Mouse (Mus musculus) MEL (cell line): ENCODE data around the gene Nt5dc2. TPM values are rescaled to one million over a fixed set of nuclear protein-coding genes. Genes with fewer than 3 reads are reported as not detected.

Experiments
- DNase-seq: peaks from one replicate; pipeline ENCODE4 v3.0.0; 2011; ENCODE audit warnings: low read depth, low spot score
- H3K27ac ChIP-seq: 2 replicates; pipeline ENCODE4 v1.5.1; 2012; ENCODE audit warnings: low read depth, mild to moderate bottlenecking, control low read depth, low read length, moderate library complexity; ENCODE audit not compliant: control insufficient read depth
- H3K27me3 ChIP-seq, 2 experiments: fragments of 150-350 bp in 1 of 2; sonication (generic) in 1 of 2; 2 replicates each; pipeline ENCODE4 v1.6.1; 2012; ENCODE audit warnings: low read length in 2 of 2, mild to moderate bottlenecking in 2 of 2, improper control_type of control experiment in 1 of 2, moderate library complexity in 1 of 2; ENCODE audit not compliant: insufficient read depth in 2 of 2, control insufficient read depth in 1 of 2
- H3K36me3 ChIP-seq, 2 experiments: 2 replicates each; pipeline ENCODE4 v1.6.1; 2012 to 2014; ENCODE audit warnings: low read length in 2 of 2, improper control_type of control experiment in 1 of 2, inconsistent platforms in 1 of 2, mild to moderate bottlenecking in 1 of 2; ENCODE audit not compliant: insufficient read depth in 2 of 2, control insufficient read depth in 1 of 2
- H3K4me1 ChIP-seq, 2 experiments: fragments of 150-350 bp in 1 of 2; sonication (generic) in 1 of 2; 2 replicates each; pipeline ENCODE4 v1.6.1; 2012; ENCODE audit warnings: low read length in 2 of 2, improper control_type of control experiment in 1 of 2, mild to moderate bottlenecking in 1 of 2; ENCODE audit not compliant: insufficient read depth in 2 of 2, control insufficient read depth in 1 of 2
- H3K4me3 ChIP-seq, 2 experiments: fragments of 150-350 bp in 1 of 2; sonication (generic) in 1 of 2; 2 replicates each; pipeline ENCODE4 v1.5.1; 2012; ENCODE audit warnings: low read depth in 2 of 2, low read length in 2 of 2, mild to moderate bottlenecking in 2 of 2, moderate library complexity in 2 of 2, control low read depth in 1 of 2, improper control_type of control experiment in 1 of 2; ENCODE audit not compliant: control insufficient read depth in 1 of 2, insufficient read depth in 1 of 2
- H3K79me2 ChIP-seq: 2 replicates; pipeline ENCODE4 v1.6.1; 2012; ENCODE audit warnings: mild to moderate bottlenecking, low read length, moderate library complexity; ENCODE audit not compliant: control insufficient read depth, poor library complexity, insufficient read depth
- H3K9ac ChIP-seq: 2 replicates; pipeline ENCODE4 v1.6.1; 2012; ENCODE audit warnings: low read depth, mild to moderate bottlenecking, control low read depth, low read length, moderate library complexity; ENCODE audit not compliant: control insufficient read depth, poor library complexity, severe bottlenecking
- H3K9me3 ChIP-seq: fragments of 150-350 bp; sonication (generic); replicated peaks from 2 replicates; pipeline ENCODE4 v1.6.1; 2012; ENCODE audit warnings: mild to moderate bottlenecking, low read length, improper control_type of control experiment, moderate library complexity; ENCODE audit not compliant: insufficient read depth
- CHD1 ChIP-seq: IDR thresholded peaks from 2 replicates; pipeline ENCODE4 v1.6.1; 2012; ENCODE audit warnings: low read depth, mild to moderate bottlenecking, inconsistent platforms, low read length, improper control_type of control experiment
- CTCF ChIP-seq, 3 experiments: IDR thresholded peaks in 2 of 3; conservative IDR thresholded peaks in 1 of 3; 2 replicates each; pipeline ENCODE4 v1.5.1; 2011 to 2012; ENCODE audit warnings: low read length in 3 of 3, low read depth in 2 of 3, mild to moderate bottlenecking in 2 of 3, improper control_type of control experiment in 1 of 3, inconsistent platforms in 1 of 3, mixed read lengths in 1 of 3, moderate library complexity in 1 of 3; ENCODE audit not compliant: control insufficient read depth in 1 of 3, insufficient read depth in 1 of 3, poor library complexity in 1 of 3, severe bottlenecking in 1 of 3
- GABPA ChIP-seq: IDR thresholded peaks from 2 replicates; pipeline ENCODE4 v1.6.1; 2012; ENCODE audit warnings: low read depth, mild to moderate bottlenecking, inconsistent platforms, low read length, improper control_type of control experiment, moderate library complexity
- GATA1 ChIP-seq: IDR thresholded peaks from 2 replicates; pipeline ENCODE4 v1.6.1; 2011; ENCODE audit warnings: low read depth, low read length, improper control_type of control experiment
- KAT2A ChIP-seq: conservative IDR thresholded peaks from 2 replicates; pipeline ENCODE4 v1.6.1; 2012; ENCODE audit warnings: low read depth, low read length, improper control_type of control experiment, inconsistent platforms
- MAFK ChIP-seq: IDR thresholded peaks from 2 replicates; pipeline ENCODE4 v1.6.1; 2011; ENCODE audit warnings: low read depth, mild to moderate bottlenecking, low read length, improper control_type of control experiment, borderline replicate concordance
- MAZ ChIP-seq: IDR thresholded peaks from 2 replicates; pipeline ENCODE4 v1.6.1; 2012; ENCODE audit warnings: low read depth, mild to moderate bottlenecking, inconsistent platforms, low read length, improper control_type of control experiment
- MXI1 ChIP-seq: IDR thresholded peaks from 2 replicates; pipeline ENCODE4 v1.6.1; 2011; ENCODE audit warnings: mild to moderate bottlenecking, low read depth, low read length, improper control_type of control experiment
- RAD21 ChIP-seq: IDR thresholded peaks from 2 replicates; pipeline ENCODE4 v1.6.1; 2011; ENCODE audit warnings: mild to moderate bottlenecking, low read depth, low read length, improper control_type of control experiment
- SIN3A ChIP-seq: IDR thresholded peaks from 2 replicates; pipeline ENCODE4 v1.6.1; 2012; ENCODE audit warnings: low read length, improper control_type of control experiment, inconsistent platforms
- TAL1 ChIP-seq: IDR thresholded peaks from 2 replicates; pipeline ENCODE4 v1.6.1; 2012; ENCODE audit warnings: mild to moderate bottlenecking, inconsistent platforms, low read length, moderate library complexity, mixed read lengths
- UBTF ChIP-seq: IDR thresholded peaks from 2 replicates; pipeline ENCODE4 v1.6.1; 2012; ENCODE audit warnings: low read depth, mild to moderate bottlenecking, inconsistent platforms, low read length, improper control_type of control experiment, moderate library complexity, borderline replicate concordance; ENCODE audit not compliant: insufficient read depth
- ZKSCAN1 ChIP-seq: IDR thresholded peaks from 2 replicates; pipeline ENCODE4 v1.6.1; 2012; ENCODE audit warnings: low read depth, mild to moderate bottlenecking, inconsistent platforms, low read length, improper control_type of control experiment, moderate library complexity
- ZMIZ1 ChIP-seq: IDR thresholded peaks from 2 replicates; pipeline ENCODE4 v1.6.1; 2012; ENCODE audit warnings: low read depth, mild to moderate bottlenecking, inconsistent platforms, low read length, improper control_type of control experiment, moderate library complexity
- polyA plus RNA-seq, 2 experiments: library from polyadenylated mRNA; stranded (reverse) in 1 of 2; unstranded in 1 of 2; fragments of >175 nt in 1 of 2; fragments of >200 nt in 1 of 2; gene quantifications; 2 replicates each; pipeline versions ENCODE4 v1.2.1 to v1.2.4; 2012; ENCODE audit warnings: low replicate concordance in 2 of 2, low read depth in 1 of 2; ENCODE audit not compliant: insufficient read length in 2 of 2, insufficient read depth in 1 of 2, missing spikeins in 1 of 2
- total RNA-seq: library from RNA; depleted of rRNA; stranded (reverse); fragments of 300-350 nt; gene quantifications from 2 replicates; pipeline ENCODE4 v1.2.3, GENCODE M21; 2012

Nt5dc2 gene
- total and polyA plus RNA-seq, 3 experiments: 168 to 349 (median 291) TPM

GRCm38 (mm10) chr14:31160196-31161150, 29.6 kb downstream of the Nt5dc2 start:
- H3K9me3 ChIP-seq: no peaks in the 10 kb centered on the region
- H3K4me1 ChIP-seq: peaks cover 0 to 6% of the 10 kb centered on the region in 2 experiments
- no peak overlapping the region for H3K4me3 ChIP-seq
- H3K9ac ChIP-seq: no peak overlapping the region
- no peaks in the 10 kb centered on the region; a peak in 2 of 4 replicates for H3K27me3 ChIP-seq
- peaks cover 0 to 2% of the 10 kb centered on the region in 2 experiments; a peak in 1 of 4 replicates for H3K36me3 ChIP-seq
- no peak for DNase-seq
- no peak for TF ChIP-seq ZMIZ1
- no peak for TF ChIP-seq CTCF (IDR thresholded peaks at IDR 0.05 in 2 of 3, conservative IDR thresholded peaks at IDR 0.05 in 1 of 3; ENCODE audit: control insufficient read depth in 1 of 3, insufficient read depth in 1 of 3, low read depth in 2 of 3, low read length in 3 of 3, poor library complexity in 1 of 3, severe bottlenecking in 1 of 3)
- TF ChIP-seq GABPA: no peak
- TF ChIP-seq ZKSCAN1: no peak
- TF ChIP-seq MAFK: no peak
- TF ChIP-seq TAL1: no peak
- TF ChIP-seq, all 39 proteins: peak for 0
- Histone ChIP-seq H3K79me2 (no peaks in the 10 kb centered on the region), H3K27ac (no peak overlapping the region)

DNA sequence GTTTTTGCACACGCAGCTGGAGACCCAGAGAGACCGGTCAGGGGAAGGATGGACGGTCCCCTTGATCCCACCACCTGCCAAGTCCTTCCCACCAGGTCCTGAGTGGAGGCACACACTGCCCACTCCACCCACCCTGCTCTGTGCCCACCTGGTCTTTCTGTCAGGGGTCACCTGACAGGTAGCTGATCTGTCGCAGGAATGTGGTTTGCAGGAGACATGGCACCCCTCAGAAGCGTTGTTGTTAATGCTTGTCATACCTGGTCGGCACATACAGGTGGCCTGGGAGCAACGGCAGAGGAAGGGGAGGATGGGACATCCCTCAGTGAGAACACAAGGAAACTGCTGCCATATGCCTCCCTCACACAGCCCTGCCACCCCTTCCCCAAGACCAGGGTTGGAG, 30.3 kb downstream of the Nt5dc2 start:
- Histone ChIP-seq H3K9me3 (no peaks in the 10 kb centered on the region), H3K27ac (no peak overlapping the region), H3K79me2 (no peaks in the 10 kb centered on the region), H3K4me1 (peaks cover 0 to 6% of the 10 kb centered on the region in 2 experiments), H3K27me3 (no peaks in the 10 kb centered on the region; a peak in 2 of 4 replicates), H3K4me3 (no peak overlapping the region), H3K9ac (no peak overlapping the region), H3K36me3 (peaks cover 0 to 2% of the 10 kb centered on the region in 2 experiments; a peak in 1 of 4 replicates)
- no peak for DNase-seq
- TF ChIP-seq KAT2A (no peak), MAFK (no peak), MXI1 (no peak), SIN3A (no peak), ZKSCAN1 (no peak), MAZ (no peak)

DNA sequence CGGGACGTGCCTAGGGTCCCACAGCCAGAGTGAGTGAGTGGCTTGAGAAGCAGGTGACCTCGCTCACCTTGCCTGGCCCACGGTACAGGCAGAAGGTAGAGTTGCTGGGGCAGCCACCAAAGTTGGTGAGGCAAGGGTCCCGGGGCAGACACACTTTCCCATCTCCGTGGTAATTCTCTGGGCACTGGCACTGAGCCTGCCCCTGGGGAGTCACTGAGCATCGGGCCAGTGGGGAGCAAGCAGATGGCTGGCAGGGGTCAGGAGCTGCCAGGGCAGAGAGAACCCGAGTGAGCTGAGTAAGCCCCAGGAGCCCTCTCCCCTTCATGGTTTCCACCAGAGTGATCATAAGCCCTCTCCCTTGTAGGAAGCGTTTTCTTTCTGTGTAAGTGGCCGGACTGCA, 30.8 kb downstream of the Nt5dc2 start:
- Histone ChIP-seq H3K79me2 (no peaks in the 10 kb centered on the region), H3K36me3 (peaks cover 0 to 2% of the 10 kb centered on the region in 2 experiments; a peak in 1 of 4 replicates), H3K4me3 (no peak overlapping the region), H3K27me3 (no peaks in the 10 kb centered on the region; a peak in 2 of 4 replicates), H3K9ac (no peak overlapping the region), H3K27ac (no peak overlapping the region), H3K9me3 (no peaks in the 10 kb centered on the region), H3K4me1 (peaks cover 0 to 10% of the 10 kb centered on the region in 2 experiments)
- no peak for TF ChIP-seq CHD1
- TF ChIP-seq GATA1: no peak
- TF ChIP-seq UBTF: no peak
- TF ChIP-seq RAD21: no peak
- DNase-seq: no peak
